Mouse (Mus musculus) testis, adult 2 months (tissue): ENCODE results near the gene Gckr. TPM values are rescaled to one million over a fixed set of nuclear protein-coding genes. Genes with fewer than 3 reads are reported as not detected.
A peak's percentile ranks its signal among the peaks of the same experiment; 100 is the strongest.

ENCODE experiments used
- H3K27ac ChIP-seq: fragments of 200-500 bp; 2 replicates; pipeline ENCODE4 v1.5.1; 2012; ENCODE audit warnings: low read depth, low read length; ENCODE audit not compliant: control insufficient read depth, insufficient read depth
- H3K27me3 ChIP-seq: fragments of 200-500 bp; 2 replicates; pipeline ENCODE4 v1.6.1; 2012; ENCODE audit warnings: mild to moderate bottlenecking, low read length, moderate library complexity; ENCODE audit not compliant: control insufficient read depth, insufficient read depth
- H3K36me3 ChIP-seq: fragments of 200-500 bp; 2 replicates; pipeline ENCODE4 v1.6.1; 2012; ENCODE audit warnings: mild to moderate bottlenecking, low read length; ENCODE audit not compliant: control insufficient read depth, insufficient read depth
- H3K4me1 ChIP-seq: fragments of 200-500 bp; 2 replicates; pipeline ENCODE4 v1.6.1; 2012; ENCODE audit warnings: low read length; ENCODE audit not compliant: control insufficient read depth, insufficient read depth
- H3K4me3 ChIP-seq: fragments of 200-500 bp; 2 replicates; pipeline ENCODE4 v1.5.1; 2012; ENCODE audit warnings: low read depth, mild to moderate bottlenecking, low read length, moderate library complexity, mixed read lengths; ENCODE audit not compliant: control insufficient read depth
- CTCF ChIP-seq: fragments of 200-500 bp; IDR thresholded peaks from 2 replicates; pipeline ENCODE4 v1.5.1; 2012; ENCODE audit warnings: low read depth, mild to moderate bottlenecking, inconsistent platforms, low read length, moderate library complexity; ENCODE audit not compliant: control insufficient read depth, insufficient read depth, insufficient replicate concordance
- POLR2A ChIP-seq: fragments of 200-500 bp; IDR thresholded peaks from 2 replicates; pipeline ENCODE4 v1.6.1; 2012; ENCODE audit warnings: low read depth, mild to moderate bottlenecking, inconsistent platforms, low read length, moderate library complexity; ENCODE audit not compliant: control insufficient read depth
- polyA plus RNA-seq: library from polyadenylated mRNA; depleted of rRNA; stranded (reverse); fragments of >200 nt; gene quantifications from 2 replicates; pipeline ENCODE4 v1.2.3, GENCODE M21; 2012

Gene Gckr
- polyA plus RNA-seq, 1 experiment, result 0.53 TPM

DNA sequence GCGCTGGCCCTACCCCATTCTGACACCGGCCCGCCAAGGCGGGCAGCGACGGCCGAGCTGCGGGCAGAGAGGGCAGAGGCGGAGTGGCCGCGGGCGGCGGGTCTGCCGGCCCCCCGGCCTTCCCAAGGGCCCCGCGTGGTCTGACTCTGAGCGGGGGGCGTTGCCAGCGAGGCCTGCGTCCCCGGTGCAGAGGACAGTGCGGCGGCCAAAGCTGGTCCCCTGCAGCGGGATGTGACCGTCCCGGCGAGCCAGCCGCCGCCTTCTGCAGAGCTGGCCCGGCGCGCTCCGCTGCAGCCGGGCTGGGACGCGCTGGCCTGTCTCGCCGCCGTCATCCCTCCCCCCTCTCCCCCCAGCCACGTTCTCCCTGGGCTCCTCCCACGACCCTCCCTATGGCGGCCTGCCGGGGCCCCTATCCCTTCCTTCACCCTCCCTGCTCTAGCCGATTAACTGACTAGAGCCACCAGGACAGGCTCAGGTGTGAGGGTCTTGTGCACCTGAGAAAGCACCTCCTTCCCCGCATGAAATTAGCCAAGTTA, 1.6 kb upstream of the Gckr start, which contains the start of gene Fndc4:
TSS of gene Fndc4 (minus strand) at position 475 of the 536 bp plus-strand sequence.
- H3K27ac ChIP-seq, result no peak within 1 kb of the TSS
- TF ChIP-seq CTCF, result no peak
- TF ChIP-seq POLR2A, result no peak
- peaks cover 17% of the 10 kb centered on the region for H3K4me1 ChIP-seq
- H3K4me3 ChIP-seq, result peak within 1 kb of the TSS; percentile 78
- no peaks in the 10 kb centered on the region; the same call in 1 of the 2 replicates for H3K27me3 ChIP-seq
- no peaks in the 10 kb centered on the region for H3K36me3 ChIP-seq

DNA sequence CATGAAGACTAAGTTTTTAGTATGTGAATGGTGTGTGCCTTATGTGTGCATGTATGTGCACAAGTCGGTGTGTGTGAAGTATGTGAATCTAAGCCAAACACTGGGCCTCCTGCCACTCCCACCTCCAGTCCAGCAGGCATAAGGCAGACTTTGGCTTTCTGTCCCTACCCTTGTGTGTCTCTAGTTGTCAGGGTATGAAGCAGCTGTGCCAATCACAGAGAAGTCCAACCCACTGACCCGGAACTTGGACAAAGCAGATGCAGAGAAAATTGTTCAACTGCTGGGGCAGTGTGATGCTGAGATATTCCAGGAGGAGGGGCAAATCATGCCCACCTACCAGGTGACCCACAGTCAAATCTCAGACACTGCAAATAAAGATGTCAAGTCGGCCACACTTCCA, 738 bp downstream of the Gckr start:
- H3K4me1 ChIP-seq, result peaks cover 15% of the 10 kb centered on the region

DNA sequence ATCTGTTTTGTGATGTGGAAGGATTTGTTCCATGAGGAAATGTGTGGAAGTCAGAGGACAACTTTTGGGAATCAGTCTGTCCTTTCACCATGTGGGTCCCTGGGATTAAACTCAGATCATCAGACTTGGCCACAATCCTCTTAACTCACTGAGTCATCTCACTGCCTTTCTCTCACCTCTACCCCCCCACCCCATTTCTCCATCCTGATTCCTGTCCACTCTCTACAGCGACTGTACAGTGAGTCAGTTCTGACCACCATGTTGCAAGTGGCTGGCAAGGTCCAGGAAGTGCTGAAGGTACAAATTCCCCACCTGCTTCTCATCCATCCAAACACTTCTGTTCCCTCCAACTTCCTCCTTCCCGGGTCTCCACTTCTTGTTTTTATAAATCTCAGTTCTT, 1.2 kb downstream of the Gckr start:
- Histone ChIP-seq H3K4me3 (no peak overlapping the region), H3K27ac (no peak overlapping the region), H3K36me3 (no peaks in the 10 kb centered on the region), H3K27me3 (no peaks in the 10 kb centered on the region; the same call in 1 of the 2 replicates), H3K4me1 (peaks cover 15% of the 10 kb centered on the region)
- TF ChIP-seq CTCF (no peak), POLR2A (no peak)

More for the DNA sequence above, 738 bp downstream of the Gckr start:
- H3K4me3 ChIP-seq, result no peak overlapping the region
- H3K27ac ChIP-seq, result no peak overlapping the region
- no peaks in the 10 kb centered on the region; the same call in 1 of the 2 replicates for H3K27me3 ChIP-seq
- no peak for TF ChIP-seq CTCF
- TF ChIP-seq POLR2A, result no peak
- H3K36me3 ChIP-seq, result no peaks in the 10 kb centered on the region

DNA sequence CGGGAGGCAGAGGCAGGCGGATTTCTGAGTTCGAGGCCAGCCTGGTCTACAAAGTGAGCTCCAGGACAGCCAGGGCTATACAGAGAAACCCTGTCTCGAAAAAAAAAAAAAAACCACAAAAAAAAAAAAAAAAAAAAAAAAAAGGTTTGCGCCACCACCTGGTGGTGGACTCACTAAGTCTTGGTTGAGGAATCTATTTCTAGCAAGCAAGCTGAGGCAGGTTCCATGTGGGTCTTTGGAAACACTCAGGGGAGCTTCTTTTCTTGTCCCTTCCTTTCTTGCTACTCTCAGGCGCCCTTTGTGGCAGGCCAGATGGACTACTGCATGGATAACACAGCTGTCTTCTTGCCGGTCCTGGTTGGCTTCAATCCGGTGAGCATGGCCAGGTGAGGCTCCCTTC, 4.6 kb downstream of the Gckr start:
- Histone ChIP-seq H3K27ac (no peak overlapping the region), H3K4me1 (no peaks in the 10 kb centered on the region), H3K4me3 (no peak overlapping the region), H3K27me3 (no peaks in the 10 kb centered on the region), H3K36me3 (no peaks in the 10 kb centered on the region)
- TF ChIP-seq POLR2A (no peak), CTCF (no peak)

DNA sequence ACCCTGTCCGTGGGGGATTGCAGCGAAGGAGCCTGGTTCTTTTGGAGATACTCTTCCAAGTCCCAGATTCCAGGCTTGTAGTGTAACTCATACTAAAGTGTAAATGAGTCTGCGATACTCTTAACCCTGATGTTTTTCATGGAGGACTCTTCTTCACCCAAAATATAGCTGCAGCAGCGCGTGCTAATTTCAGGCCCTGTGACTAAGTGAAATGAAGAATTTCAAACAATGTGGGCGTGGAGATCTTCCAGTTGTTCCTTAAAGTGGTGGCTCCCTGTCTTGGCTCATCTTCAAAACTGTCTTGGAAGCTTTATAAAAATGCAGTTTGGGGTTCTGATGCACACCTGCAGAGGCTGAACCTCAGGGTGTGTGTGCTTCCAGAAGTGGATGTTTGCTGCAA, 5.8 kb downstream of the Gckr start:
- H3K4me1 ChIP-seq, result no peaks in the 10 kb centered on the region
- TF ChIP-seq POLR2A (no peak), CTCF (no peak)
- H3K27ac ChIP-seq, result no peak overlapping the region
- no peak overlapping the region for H3K4me3 ChIP-seq
- no peaks in the 10 kb centered on the region for H3K36me3 ChIP-seq
- no peaks in the 10 kb centered on the region for H3K27me3 ChIP-seq

DNA sequence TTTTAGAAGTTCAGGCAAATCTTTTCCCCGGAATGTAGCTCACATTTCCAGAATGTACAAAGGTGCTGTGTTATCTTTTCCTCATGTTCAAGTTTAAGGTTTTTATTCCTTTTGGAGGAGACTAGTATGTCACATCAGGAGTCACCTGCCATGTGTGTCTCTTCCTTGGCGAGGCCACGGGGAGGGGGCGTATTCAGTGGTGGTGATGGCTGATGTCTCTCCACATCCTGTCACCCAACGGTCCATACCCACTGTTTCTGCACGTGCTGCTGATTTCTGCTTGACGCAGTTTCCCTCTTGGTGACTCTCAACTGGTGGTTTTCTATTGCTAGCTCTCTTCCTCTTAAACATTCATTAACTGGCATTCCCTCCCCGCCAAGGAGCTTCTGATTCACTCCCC, 15.6 kb downstream of the Gckr start:
- H3K36me3 ChIP-seq, result no peaks in the 10 kb centered on the region
- no peaks in the 10 kb centered on the region for H3K27me3 ChIP-seq
- H3K4me1 ChIP-seq, result no peaks in the 10 kb centered on the region; the same call in 1 of the 2 replicates
- no peak for TF ChIP-seq CTCF
- H3K27ac ChIP-seq, result no peak overlapping the region
- no peak overlapping the region for H3K4me3 ChIP-seq

DNA sequence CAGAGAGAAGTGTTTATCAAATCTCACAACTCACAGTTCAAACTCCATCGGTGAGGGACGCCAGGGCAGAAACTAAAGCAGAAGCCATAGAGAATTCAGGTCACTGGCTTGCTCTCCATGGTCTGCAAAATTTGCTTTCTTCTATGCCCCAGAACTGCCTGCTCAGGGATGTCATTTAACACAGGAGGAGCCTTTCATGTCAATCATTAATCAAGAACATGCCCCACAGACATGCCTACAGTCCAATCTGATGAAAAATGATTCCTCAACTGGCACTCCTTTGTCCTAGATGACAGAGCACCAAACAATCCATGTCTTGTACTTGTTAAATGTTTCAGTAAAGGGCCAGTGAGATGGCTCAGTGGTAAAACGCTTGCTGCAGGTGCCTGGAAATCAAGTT, 25.5 kb downstream of the Gckr start:
- no peaks in the 10 kb centered on the region for H3K36me3 ChIP-seq
- H3K4me3 ChIP-seq, result no peak overlapping the region
- no peak for TF ChIP-seq POLR2A
- no peak for TF ChIP-seq CTCF
- H3K27ac ChIP-seq, result no peak overlapping the region
- no peaks in the 10 kb centered on the region for H3K4me1 ChIP-seq
- no peaks in the 10 kb centered on the region for H3K27me3 ChIP-seq

DNA sequence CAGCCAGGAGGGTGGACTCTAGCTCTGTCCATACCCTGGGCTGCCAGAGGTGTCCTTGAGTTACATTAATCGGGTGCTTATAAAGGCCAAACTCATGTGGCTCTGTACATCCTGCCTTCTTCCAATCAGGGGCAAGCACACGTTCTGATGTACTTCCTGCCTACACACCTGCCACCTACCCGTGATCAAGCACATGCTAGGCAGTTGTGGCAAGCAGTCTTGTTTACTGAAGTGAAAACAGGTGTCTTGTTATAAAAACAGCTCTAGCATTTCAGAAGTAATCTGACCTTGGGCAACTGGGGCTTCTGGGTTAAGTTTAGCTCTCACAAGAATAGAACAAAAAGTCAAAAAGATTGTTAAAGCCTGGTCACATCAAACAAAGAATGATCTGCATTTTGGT, 26.8 kb downstream of the Gckr start:
- H3K4me3 ChIP-seq, result no peak overlapping the region
- no peaks in the 10 kb centered on the region for H3K36me3 ChIP-seq
- no peaks in the 10 kb centered on the region for H3K4me1 ChIP-seq
- H3K27ac ChIP-seq, result no peak overlapping the region
- H3K27me3 ChIP-seq, result no peaks in the 10 kb centered on the region
- no peak for TF ChIP-seq CTCF
